Mouse (Mus musculus): ENCODE measurements around the gene Xk. TPM values are rescaled to one million over a fixed set of nuclear protein-coding genes. Genes with fewer than 3 reads are reported as not detected.

Gene Xk
- 0.47 and 0.61 TPM in 2 replicates for polyA plus RNA-seq (2015; fragmentation: Nextera tagmentation; extraction: Ambion mirVana)

GRCm38 (mm10) chrX:9272460-9273361, at the start of gene Xk:
Gene Xk, plus strand, starts transcription at chrX:9272756.
- H3K4me3 ChIP-seq (replicated peaks; ENCODE audit: low read depth, low read length): peak within 1 kb of the TSS; percentile 51
- peak within 1 kb of the TSS; percentile 59 for H3K9ac ChIP-seq (ENCODE audit: low read depth, low read length)
- H3K27me3 ChIP-seq (ENCODE audit: insufficient read depth, low read length): no peaks in the 10 kb centered on the region
- no peaks in the 10 kb centered on the region for H3K4me1 ChIP-seq (replicated peaks; ENCODE audit: insufficient read depth, low read length)
- H3K36me3 ChIP-seq (ENCODE audit: insufficient read depth, low read length): no peaks in the 10 kb centered on the region
- DNase-seq (ENCODE audit: low spot score) (peak; percentile 69), ATAC-seq (replicated peaks; ENCODE audit: low FRiP score, low read depth) (peak; percentile 87)
- peak within 1 kb of the TSS; percentile 28; the same call in 1 of the 2 replicates for H3K27ac ChIP-seq
- no peak for TF ChIP-seq CTCF (IDR thresholded peaks at IDR 0.05; ENCODE audit: low read depth)
- 26% methylated on average over 63 of the region's 94 CpGs for WGBS
- H3K4me2 ChIP-seq (ENCODE audit: low read length): peak within 1 kb of the TSS; percentile 54
- no peaks in the 10 kb centered on the region for H3K9me3 ChIP-seq (replicated peaks; ENCODE audit: low read length)

GRCm38 (mm10) chrX:9227105-9227504, 45.5 kb upstream of the Xk start:
- H3K36me3 ChIP-seq (ENCODE audit: insufficient read depth, low read length): no peaks in the 10 kb centered on the region
- ATAC-seq (replicated peaks; ENCODE audit: low FRiP score, low read depth): no peak
- WGBS: 74% methylated on average over 2 of the region's 2 CpGs

GRCm38 (mm10) chrX:9240737-9241591, 31.6 kb upstream of the Xk start:
- Histone ChIP-seq H3K9me3 (replicated peaks; ENCODE audit: low read length) (no peaks in the 10 kb centered on the region), H3K9ac (ENCODE audit: low read depth, low read length) (no peak overlapping the region), H3K36me3 (ENCODE audit: insufficient read depth, low read length) (no peaks in the 10 kb centered on the region), H3K4me2 (ENCODE audit: low read length) (no peak overlapping the region), H3K4me1 (replicated peaks; ENCODE audit: insufficient read depth, low read length) (no peaks in the 10 kb centered on the region), H3K27ac (no peak overlapping the region), H3K4me3 (replicated peaks; ENCODE audit: low read depth, low read length) (no peak overlapping the region), H3K27me3 (ENCODE audit: insufficient read depth, low read length) (no peaks in the 10 kb centered on the region)
- TF ChIP-seq CTCF (IDR thresholded peaks at IDR 0.05; ENCODE audit: low read depth): no peak
- WGBS: 72% methylated on average over 5 of the region's 5 CpGs
- no peak for DNase-seq (ENCODE audit: low spot score)
- no peak for ATAC-seq (replicated peaks; ENCODE audit: low FRiP score, low read depth)

More at GRCm38 (mm10) chrX:9227105-9227504, 45.5 kb upstream of the Xk start:
- Histone ChIP-seq H3K9me3 (replicated peaks; ENCODE audit: low read length) (no peaks in the 10 kb centered on the region), H3K9ac (ENCODE audit: low read depth, low read length) (no peak overlapping the region), H3K4me1 (replicated peaks; ENCODE audit: insufficient read depth, low read length) (no peaks in the 10 kb centered on the region), H3K27ac (no peak overlapping the region), H3K4me3 (replicated peaks; ENCODE audit: low read depth, low read length) (no peak overlapping the region), H3K4me2 (ENCODE audit: low read length) (no peak overlapping the region), H3K27me3 (ENCODE audit: insufficient read depth, low read length) (no peaks in the 10 kb centered on the region)
- TF ChIP-seq CTCF (IDR thresholded peaks at IDR 0.05; ENCODE audit: low read depth): no peak
- DNase-seq (ENCODE audit: low spot score): no peak

GRCm38 (mm10) chrX:9243381-9243864, 29.1 kb upstream of the Xk start:
- no peaks in the 10 kb centered on the region for H3K9me3 ChIP-seq (replicated peaks; ENCODE audit: low read length)

GRCm38 (mm10) chrX:9244603-9245336, 27.8 kb upstream of the Xk start:
- DNase-seq (ENCODE audit: low spot score): no peak
- H3K27ac ChIP-seq: no peak overlapping the region
- no peaks in the 10 kb centered on the region for H3K36me3 ChIP-seq (ENCODE audit: insufficient read depth, low read length)
- H3K27me3 ChIP-seq (ENCODE audit: insufficient read depth, low read length): no peaks in the 10 kb centered on the region
- ATAC-seq (replicated peaks; ENCODE audit: low FRiP score, low read depth): no peak
- no peak overlapping the region for H3K9ac ChIP-seq (ENCODE audit: low read depth, low read length)
- no peak overlapping the region for H3K4me2 ChIP-seq (ENCODE audit: low read length)
- H3K9me3 ChIP-seq (replicated peaks; ENCODE audit: low read length): no peaks in the 10 kb centered on the region
- no peaks in the 10 kb centered on the region for H3K4me1 ChIP-seq (replicated peaks; ENCODE audit: insufficient read depth, low read length)
- H3K4me3 ChIP-seq (replicated peaks; ENCODE audit: low read depth, low read length): no peak overlapping the region
- WGBS: 68% methylated on average over 12 of the region's 12 CpGs
- no peak for TF ChIP-seq CTCF (IDR thresholded peaks at IDR 0.05; ENCODE audit: low read depth)

More at GRCm38 (mm10) chrX:9243381-9243864, 29.1 kb upstream of the Xk start:
- Histone ChIP-seq H3K27me3 (ENCODE audit: insufficient read depth, low read length) (no peaks in the 10 kb centered on the region), H3K4me1 (replicated peaks; ENCODE audit: insufficient read depth, low read length) (no peaks in the 10 kb centered on the region), H3K4me3 (replicated peaks; ENCODE audit: low read depth, low read length) (no peak overlapping the region), H3K27ac (no peak overlapping the region), H3K4me2 (ENCODE audit: low read length) (no peak overlapping the region), H3K9ac (ENCODE audit: low read depth, low read length) (no peak overlapping the region), H3K36me3 (ENCODE audit: insufficient read depth, low read length) (no peaks in the 10 kb centered on the region)
- peak; percentile 57 for DNase-seq (ENCODE audit: low spot score)
- ATAC-seq (replicated peaks; ENCODE audit: low FRiP score, low read depth): no peak
- WGBS: 47% methylated on average over 8 of the region's 8 CpGs
- TF ChIP-seq CTCF (IDR thresholded peaks at IDR 0.05; ENCODE audit: low read depth): no peak
